In genomic region chr10:119454106-119454667, GRCm38 (mm10) we compare ENCODE assay signal across 7 mouse cellular contexts. TPM values are rescaled to one million over a fixed set of nuclear protein-coding genes. Genes with fewer than 3 reads are reported as not detected.
A peak's percentile ranks its signal among the peaks of the same experiment; 100 is the strongest.
DNase-seq lines count a peak whose midpoint lies in the region; ATAC-seq lines count a peak whose summit lies in the region.

No protein-coding gene starts in this region.

- H3K36me3 ChIP-seq in kidney, embryonic 16.5 days (ENCODE audit: insufficient read depth, low read length), result no peaks in the 10 kb centered on the region
- no peaks in the 10 kb centered on the region for H3K36me3 ChIP-seq in lung, embryonic 16.5 days (ENCODE audit: control insufficient read depth, insufficient read depth, low read length)

- H3K27me3 ChIP-seq in kidney, embryonic 16.5 days (ENCODE audit: insufficient read depth, low read length), result no peaks in the 10 kb centered on the region; the same call in 1 of the 2 replicates
- peaks cover 9% of the 10 kb centered on the region; the same call in 1 of the 2 replicates for H3K27me3 ChIP-seq in lung, embryonic 16.5 days (ENCODE audit: control insufficient read depth, insufficient read depth, low read depth, low read length)

- peak overlapping the region; percentile 81 for H3K9ac ChIP-seq in kidney, embryonic 16.5 days (replicated peaks; ENCODE audit: low read length)
- peak overlapping the region; percentile 72 for H3K9ac ChIP-seq in lung, embryonic 16.5 days (ENCODE audit: low read length)

- peak; percentile 25 for ATAC-seq in granulocyte monocyte progenitor cell, adult 5-6 weeks (replicated peaks; ENCODE audit: poor library complexity, severe bottlenecking)
- ATAC-seq in kidney, embryonic 16.5 days (ENCODE audit: low FRiP score, low TSS enrichment), result peak; percentile 79
- peak; percentile 80 for ATAC-seq in lung, embryonic 16.5 days (ENCODE audit: low read depth)

- H3K4me3 ChIP-seq in kidney, embryonic 16.5 days (ENCODE audit: low read length), result peak overlapping the region; percentile 83
- H3K4me3 ChIP-seq in lung, embryonic 16.5 days (ENCODE audit: low read length), result peak overlapping the region; percentile 74

- peak overlapping the region; percentile 98 for H3K4me2 ChIP-seq in kidney, embryonic 16.5 days (replicated peaks; ENCODE audit: low read depth, low read length)
- peak overlapping the region; percentile 98 for H3K4me2 ChIP-seq in lung, embryonic 16.5 days (ENCODE audit: low read depth, low read length)

- H3K27ac ChIP-seq in kidney, embryonic 16.5 days (ENCODE audit: low read length), result peak overlapping the region; percentile 72
- H3K27ac ChIP-seq in lung, embryonic 16.5 days (ENCODE audit: low read length), result peak overlapping the region; percentile 57

- DNase-seq in urinary bladder, adult 2 months (ENCODE audit: low spot score), result peak; percentile 46
- DNase-seq in urinary bladder, postnatal 10 days (ENCODE audit: low spot score), result no peak
- peak; percentile 65 to 70 for DNase-seq in cerebellum, postnatal 10 days
- DNase-seq in right cerebral cortex, postnatal 25 days, result peak; percentile 50

- H3K4me1 ChIP-seq in kidney, embryonic 16.5 days (ENCODE audit: insufficient read depth, low read length), result peaks cover 17% of the 10 kb centered on the region
- peaks cover 8% of the 10 kb centered on the region for H3K4me1 ChIP-seq in lung, embryonic 16.5 days (replicated peaks; ENCODE audit: control insufficient read depth, insufficient read depth, low read length)

- under 1% methylated on average over 37 of the region's 57 CpGs for WGBS in kidney, embryonic 16.5 days
- whole genome bisulfite sequencing in lung, embryonic 16.5 days, result under 1% methylated on average over 50 of the region's 57 CpGs

- no peaks in the 10 kb centered on the region for H3K9me3 ChIP-seq in kidney, embryonic 16.5 days (ENCODE audit: low read length)
- no peaks in the 10 kb centered on the region for H3K9me3 ChIP-seq in lung, embryonic 16.5 days (ENCODE audit: control insufficient read depth, low read length)

RNA-seq across cellular contexts. Expression of gene Grip1, which starts 0.6 kb away (rescaled TPM):
- polyA plus RNA-seq in urinary bladder, adult 2 months (2012; rRNA removed), result 0.28 and 0.30 TPM in 2 replicates
- not detected in 2 replicates for total RNA-seq in granulocyte monocyte progenitor cell, adult 5-6 weeks (2014; fragmentation: Nextera tagmentation)
- not detected in 2 replicates for total RNA-seq in granulocyte monocyte progenitor cell, adult 5-6 weeks (2017)
- polyA plus RNA-seq in kidney, embryonic 16.5 days (2015; fragmentation: Nextera tagmentation; extraction: Ambion mirVana), result 3.3 and 3.5 TPM in 2 replicates
- polyA plus RNA-seq in lung, embryonic 16.5 days (2015; fragmentation: Nextera tagmentation; extraction: Ambion mirVana), result 1.8 and 2.0 TPM in 2 replicates

Comparison
In these comparisons a context has a peak if more than half of its experiments do, and no peak if none do; other contexts are left out.
1. ATAC-seq: peak in every context shown above with its lines; median percentile 80 in lung, embryonic 16.5 days; 79 in kidney, embryonic 16.5 days; 25 in granulocyte monocyte progenitor cell, adult 5-6 weeks.